Mouse (Mus musculus): Measurements from ENCODE around the gene Slc10a2. TPM values are rescaled to one million over a fixed set of nuclear protein-coding genes. Genes with fewer than 3 reads are reported as not detected.
"Not testable (repeated sequence)": the region's sequence is repeated elsewhere in the genome, so short reads cannot be mapped to it uniquely, and the experiment has no call there.

Gene Slc10a2
- total RNA-seq (2021): not detected
- long read RNA-seq, experiment 1: 0 reads
- long read RNA-seq, experiment 2: 0 reads

DNA sequence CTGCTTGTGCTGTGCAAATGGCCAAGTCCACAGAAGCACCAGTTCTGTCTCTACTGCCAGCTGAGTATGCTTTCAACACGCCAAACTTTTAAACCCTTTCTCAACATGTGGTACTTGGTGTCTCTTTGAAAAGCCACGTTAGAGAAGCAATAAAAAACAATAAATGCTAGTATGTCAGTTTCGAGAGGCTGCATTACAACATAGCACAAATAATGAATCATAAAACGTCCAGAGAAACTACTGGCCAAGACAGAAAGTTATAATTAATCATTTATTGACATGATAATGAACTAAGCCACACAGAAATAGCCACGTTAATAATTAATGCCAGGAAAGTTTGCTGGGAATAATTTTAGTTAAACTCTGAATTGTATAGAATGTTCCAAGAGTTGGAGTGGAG, at the start of gene Slc10a2:
Gene Slc10a2 (minus strand): TSS at position 166 of the 400 bp plus-strand sequence.
- no peak for DNase-seq

DNA sequence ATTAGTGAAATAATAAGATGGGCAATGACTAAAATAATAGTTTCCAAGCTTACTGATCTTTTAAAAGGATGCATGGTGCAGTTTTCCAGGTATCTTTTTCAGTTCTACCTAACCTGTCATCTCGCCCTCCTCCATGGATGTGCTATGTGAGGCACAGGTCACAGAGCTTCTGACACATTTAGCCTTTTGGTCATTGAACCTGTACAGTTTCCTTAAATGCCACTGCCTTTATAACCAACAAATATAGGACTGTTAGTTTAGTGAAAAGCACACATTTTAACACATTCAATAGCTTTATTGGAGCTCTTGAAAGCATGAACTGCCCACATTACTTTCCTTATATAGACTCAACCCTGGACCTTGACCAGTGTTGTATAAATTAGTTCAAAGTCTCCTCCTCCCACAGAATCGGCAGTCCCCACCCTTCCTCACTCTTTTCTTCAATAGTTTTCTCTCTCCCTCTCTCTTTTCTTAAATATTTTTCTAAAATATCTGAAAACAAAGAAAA, 24.2 kb upstream of the Slc10a2 start:
- no peak for DNase-seq

DNA sequence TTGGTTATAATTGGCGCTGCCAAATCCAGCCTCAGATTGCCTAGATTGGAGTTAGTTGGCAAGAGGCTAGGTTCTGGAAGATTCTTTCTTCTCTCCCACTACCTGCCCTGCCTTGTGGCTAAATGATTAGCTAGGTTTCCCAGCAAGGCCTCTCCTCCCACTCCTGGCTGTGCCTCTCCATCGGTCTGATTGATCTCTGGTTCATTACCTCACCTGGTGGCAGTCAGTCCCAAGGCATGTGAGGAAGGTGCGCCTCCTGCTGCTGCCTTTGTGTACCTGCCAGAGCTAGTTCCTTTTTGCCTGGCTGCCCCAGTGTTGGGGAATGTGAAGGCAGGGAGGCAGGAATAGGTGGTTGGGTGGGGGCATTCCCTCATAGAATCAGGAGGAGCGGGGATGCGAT, 1.7 kb upstream of the Slc10a2 start:
- DNase-seq: peak in 1 of 2 experiments; percentile 4

DNA sequence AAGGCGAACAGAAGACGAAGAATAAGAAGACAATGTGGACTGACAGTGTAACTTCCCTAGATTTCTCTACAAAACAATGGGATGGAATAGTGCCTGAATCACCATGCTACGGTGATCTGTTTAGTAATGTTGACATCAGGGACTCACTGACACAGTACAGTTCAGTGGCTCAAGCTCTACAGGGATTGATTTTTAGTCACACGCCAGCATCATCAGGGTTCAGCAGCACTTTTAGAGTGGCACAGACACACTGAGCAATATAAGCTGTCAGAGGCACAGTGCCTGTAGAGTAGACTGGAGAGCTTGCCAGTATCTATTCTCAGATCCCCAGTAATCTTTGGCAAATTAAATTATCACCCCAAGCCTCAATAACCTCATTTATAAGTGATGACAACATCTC, 9.8 kb downstream of the Slc10a2 start:
- DNase-seq: no peak

DNA sequence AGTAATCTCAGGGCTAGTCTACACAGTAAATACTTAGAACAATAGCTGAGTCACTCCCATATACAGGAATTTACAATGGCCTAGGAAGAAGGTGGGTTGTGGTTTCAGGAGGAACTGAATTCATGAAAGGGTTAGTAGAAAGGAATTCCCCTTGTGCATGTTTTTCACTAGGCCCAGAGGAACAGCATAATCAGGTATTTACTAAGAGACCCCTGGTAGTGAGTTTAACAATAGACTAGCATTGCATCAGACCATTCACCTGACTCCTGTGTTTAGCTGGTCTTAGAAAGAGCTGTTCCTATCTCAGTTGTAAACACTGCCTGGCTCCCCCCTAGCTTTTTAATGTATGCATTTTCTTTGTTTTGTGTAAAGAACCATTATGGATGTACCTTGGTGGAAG, 11.2 kb downstream of the Slc10a2 start:
- DNase-seq: not testable (repeated sequence)

DNA sequence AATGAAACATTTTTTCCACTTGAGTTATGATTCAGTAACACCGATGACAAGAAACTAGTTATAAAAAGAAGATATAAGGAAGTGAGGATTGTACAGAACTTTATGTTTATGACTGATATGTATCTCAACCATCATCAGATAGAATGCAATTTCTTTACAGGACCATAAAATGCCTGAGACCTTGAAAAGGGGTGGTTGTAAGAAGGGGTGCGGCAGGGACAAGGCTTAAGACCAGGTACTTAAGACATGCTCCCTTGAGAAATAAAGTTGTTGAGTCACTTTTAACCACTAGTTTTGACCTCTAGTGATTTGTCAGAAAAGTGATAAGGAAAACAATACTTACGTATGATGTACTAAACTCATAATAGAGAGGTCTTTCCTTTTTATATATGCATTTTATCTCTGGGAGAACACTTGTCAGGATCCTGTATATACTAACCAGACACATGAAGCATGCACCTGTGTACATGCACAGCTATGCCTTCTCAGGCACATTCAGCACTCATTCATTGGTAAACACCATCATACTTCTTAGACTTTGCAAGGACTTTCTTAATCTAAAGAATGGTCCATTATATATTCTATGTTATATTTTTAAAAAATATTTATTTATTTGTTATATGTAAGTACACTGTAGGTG, 31.4 kb downstream of the Slc10a2 start:
- DNase-seq: no peak

DNA sequence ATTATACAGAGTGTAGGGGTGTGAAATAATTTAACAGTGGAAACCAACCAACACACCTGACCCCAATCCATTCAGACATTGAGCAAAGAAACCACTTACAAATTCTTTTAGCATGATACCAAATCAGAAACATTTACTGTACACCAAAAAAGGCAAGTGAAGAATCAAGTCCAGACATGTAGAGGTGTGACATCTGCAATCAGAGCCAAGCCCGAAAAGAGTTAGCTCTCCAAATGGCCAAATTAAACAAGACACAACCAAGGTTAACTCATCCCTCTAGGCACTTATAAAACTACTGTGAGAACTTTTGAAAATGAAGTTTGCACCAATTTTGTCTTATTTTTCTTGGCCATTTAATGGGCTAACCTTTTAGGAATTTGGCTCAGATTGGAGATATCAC, 46.3 kb downstream of the Slc10a2 start:
- no peak for DNase-seq

DNA sequence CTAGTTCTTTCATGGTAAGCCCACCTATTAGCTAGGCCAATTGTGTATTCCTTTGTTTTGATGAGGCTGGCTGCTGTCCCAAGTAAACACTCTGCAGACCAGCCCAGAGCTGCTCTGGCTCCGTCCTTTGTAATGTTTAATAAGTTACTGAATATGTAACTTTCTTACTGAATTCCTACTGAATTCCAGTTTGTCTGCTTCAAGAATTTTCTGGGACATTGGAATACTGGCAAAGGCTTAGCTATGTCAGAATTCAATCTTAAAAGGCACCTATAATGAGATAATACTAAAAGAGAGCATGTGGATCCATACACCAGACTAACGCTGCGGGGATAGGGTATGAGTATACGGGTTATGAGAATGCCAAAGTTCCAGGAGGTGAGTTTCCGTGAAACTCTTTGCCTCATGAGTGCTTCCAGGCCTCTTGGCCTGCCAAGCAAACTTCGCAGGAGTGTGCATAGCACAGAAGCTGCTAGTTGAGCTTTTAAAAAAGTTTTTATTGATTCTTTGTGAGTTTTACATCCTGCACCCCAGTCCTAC, 60.7 kb downstream of the Slc10a2 start:
- DNase-seq: not testable (repeated sequence)

DNA sequence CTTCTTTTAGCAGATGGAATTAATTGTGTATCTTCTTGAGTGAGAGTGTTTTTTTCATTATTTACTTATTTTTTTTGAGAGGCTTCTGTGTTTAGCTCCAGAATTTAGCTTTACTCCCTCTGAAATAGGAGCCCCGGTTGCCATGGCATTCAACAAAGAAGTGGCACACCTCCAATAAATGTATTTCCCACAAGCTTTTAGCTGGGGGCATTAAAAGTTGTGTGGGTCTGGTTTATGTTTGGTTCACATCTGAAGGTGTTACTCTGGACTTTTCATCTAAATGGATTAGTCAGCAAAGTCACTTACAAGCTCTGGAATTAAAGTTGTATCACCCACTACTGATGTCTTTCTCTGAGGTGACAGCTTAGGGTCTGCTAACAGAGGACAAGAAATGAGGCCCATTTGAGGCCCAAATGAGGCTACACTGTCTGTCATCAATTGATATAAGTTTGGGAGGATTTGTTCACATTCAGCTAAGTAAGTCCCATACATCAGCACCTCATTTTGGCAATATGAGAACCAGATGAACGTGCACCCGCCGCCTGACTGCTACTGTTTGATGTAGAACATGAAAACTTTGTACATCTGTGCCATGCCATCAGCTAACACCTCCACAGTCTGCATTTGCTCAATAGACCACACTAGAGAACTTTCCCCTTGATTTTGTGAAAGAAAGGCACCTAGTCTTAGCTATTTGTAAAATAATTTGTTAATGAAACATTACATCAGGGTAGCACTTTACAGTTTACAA, 66.2 kb downstream of the Slc10a2 start:
- DNase-seq: no peak
